Mouse (Mus musculus): ENCODE measurements around the gene Tdp2. TPM values are rescaled to one million over a fixed set of nuclear protein-coding genes. Genes with fewer than 3 reads are reported as not detected.

The Tdp2 gene
- total RNA-seq (2014; fragmentation: Nextera tagmentation) (48.4 and 84.7 TPM in 2 replicates), total RNA-seq (2017) (51.8 and 57.7 TPM in 2 replicates)

DNA sequence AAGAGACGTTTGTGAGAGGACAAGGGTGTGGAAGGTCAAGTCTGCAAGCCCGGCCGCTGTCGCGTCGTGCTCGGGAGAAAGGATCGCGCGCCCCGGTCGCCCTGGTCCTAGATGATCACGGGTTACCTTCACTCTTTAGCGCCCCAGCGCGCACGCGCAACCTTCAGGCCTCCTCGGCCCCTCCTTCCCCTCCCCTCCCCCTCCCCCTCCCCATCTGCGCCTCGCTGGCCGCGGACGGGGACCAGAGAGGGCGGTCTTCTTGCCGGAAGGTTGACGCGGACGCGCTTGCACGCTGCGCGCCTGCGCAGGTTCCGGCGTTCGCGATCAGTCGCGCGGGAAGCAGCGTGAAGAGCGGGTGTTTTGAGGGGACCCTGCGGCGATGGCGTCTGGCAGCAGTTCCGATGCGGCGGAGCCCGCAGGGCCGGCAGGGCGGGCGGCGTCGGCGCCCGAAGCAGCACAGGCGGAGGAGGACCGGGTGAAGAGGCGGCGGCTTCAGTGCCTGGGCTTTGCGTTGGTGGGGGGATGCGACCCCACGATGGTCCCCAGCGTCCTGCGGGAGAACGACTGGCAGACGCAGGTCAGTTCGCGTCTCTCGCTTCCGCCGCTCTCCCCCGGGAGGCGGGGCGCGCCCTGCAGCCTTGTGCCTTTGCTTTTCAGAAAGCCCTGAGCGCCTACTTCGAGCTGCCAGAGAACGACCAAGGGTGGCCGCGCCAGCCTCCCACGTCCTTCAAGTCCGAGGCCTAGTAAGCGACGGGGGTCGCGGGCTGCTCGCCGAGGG is at the start of gene Tdp2, which contains the start of gene Acot13:
Tdp2 (plus strand) TSS at position 327 of the 778 bp plus-strand sequence.
Acot13 (minus strand) TSS at position 188 of the 778 bp plus-strand sequence.
- ATAC-seq (replicated peaks; ENCODE audit: poor library complexity, severe bottlenecking), result peak; percentile 94

DNA sequence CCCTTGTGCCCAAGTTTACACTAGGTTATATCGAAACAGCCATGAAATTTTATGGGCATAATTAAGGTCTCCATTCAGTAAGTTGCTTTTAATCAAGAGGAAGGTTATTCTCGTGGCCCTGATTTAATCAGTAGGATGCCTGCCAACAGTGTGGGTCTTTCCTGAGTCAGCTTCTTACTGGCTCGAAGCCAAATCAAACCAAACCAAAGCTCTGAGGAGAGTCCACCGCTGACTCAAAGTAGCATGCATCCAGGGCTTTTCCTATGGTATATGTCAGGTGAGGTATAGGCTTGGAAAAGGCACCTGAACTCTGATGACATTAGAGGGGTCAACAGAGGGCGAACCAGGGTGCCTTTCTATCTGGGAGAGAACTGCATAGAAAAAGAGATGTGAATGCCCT is 49.6 kb upstream of the Tdp2 start:
- no peak for ATAC-seq (replicated peaks; ENCODE audit: poor library complexity, severe bottlenecking)

DNA sequence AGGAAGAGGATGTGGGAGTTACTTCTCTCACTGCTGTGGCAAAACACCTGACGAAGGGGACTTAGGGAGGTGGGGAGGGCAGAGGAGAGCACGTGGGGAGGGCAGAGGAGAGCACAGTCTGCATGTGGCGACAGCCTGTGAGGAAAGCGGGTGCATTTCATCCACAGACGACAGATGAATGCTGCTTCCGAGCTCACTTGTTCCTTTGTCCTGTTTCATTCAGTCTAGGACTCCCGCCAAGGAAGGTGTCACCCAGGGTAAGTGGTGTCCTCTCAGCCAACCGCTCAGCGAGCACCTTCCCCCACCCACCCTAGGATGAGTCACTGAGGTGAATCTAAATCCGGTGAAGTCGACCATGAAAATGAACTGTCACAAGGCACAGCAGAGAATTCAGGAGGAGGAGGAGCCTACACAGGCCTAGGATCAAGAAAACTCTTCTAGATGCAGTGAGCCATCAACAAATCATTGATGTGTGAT is 45.4 kb upstream of the Tdp2 start:
- peak; percentile 84 for ATAC-seq (replicated peaks; ENCODE audit: poor library complexity, severe bottlenecking)

DNA sequence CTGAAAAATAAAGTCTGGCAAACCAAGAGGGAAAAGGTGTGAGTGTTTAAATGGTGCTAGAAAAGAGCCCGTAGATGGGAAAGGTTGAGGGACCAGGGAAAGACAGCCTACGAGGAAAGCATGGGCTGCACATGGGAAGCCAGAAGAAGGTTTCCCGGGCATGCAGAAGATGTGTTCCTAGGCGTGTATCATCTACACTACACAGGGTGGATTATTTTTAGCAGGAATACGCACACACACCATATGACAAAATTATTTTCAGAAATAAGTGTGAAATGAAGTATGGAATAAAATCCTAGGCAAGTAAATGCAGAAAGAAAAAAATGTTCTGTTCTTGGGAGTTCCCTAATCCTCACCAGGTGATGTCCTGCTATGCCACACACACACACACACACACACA is 44.0 kb upstream of the Tdp2 start:
- no peak for ATAC-seq (replicated peaks; ENCODE audit: poor library complexity, severe bottlenecking)

DNA sequence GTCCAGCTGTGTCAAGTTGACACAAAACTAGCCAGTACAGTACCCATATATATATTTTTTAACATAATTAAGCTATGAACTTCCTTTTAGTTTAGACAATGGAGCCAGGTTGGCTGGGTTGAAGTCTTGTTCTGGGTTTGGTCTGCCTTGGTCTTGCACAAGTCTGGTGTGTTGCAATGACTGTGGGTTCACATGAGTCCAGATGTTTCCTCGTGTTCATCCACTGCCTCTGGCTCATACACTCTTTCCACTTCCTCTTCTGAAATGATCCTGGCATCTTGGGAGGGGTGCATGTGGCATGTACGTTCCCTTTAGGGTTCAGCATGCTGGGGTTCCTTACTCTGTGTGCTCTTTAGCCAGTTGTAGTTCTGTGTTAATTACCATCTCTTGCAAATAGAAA is 40.1 kb upstream of the Tdp2 start:
- peak; percentile 99 for ATAC-seq (replicated peaks; ENCODE audit: poor library complexity, severe bottlenecking)

DNA sequence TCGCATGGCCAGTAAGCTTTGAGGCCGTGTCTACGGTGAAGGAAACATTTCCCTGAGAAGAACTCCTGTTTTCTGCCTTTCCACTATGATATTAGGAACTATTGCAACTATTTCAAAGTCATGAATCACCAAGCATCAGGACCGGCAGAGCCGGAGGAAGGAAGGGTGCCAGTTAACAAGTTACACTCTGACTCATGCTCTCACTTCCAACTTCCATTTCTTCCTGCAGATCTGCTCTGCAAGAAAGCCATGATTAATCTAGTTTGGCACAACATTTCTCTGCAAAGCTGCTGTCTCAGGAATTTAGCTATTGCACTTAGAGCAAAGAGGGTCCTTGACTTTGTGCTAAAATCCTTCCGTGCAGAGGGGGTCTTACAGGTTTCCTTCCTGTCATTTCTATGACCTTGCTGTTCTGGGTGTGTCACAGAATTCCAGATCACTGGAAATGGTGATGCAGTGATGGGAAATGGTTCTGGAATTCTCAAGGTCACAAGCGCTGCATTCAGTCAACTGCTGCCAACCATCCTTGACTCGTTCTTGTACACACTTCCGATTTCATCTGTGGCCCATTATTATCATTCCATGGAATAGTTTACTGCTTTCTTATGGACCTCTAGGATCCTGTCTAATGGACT is 39.0 kb upstream of the Tdp2 start:
- peak; percentile 68 for ATAC-seq (replicated peaks; ENCODE audit: poor library complexity, severe bottlenecking)

DNA sequence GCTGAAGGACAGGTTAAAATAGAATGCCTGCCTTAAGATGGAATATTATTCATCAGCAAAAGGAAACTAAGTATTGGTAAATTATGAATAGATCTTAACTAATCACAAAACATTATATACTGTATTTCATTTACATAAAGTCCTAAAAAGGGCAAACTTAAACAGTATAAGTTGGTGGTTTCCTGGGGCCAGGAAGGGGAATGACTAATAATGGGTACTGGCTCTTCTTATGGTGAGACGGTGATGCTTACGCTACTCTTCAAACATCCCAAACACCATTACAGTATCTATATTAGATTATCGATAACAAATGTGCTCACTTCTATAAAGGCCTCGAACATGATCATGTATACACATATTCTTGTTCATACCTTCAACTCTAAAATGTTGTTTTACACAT is 32.8 kb upstream of the Tdp2 start:
- no peak for ATAC-seq (replicated peaks; ENCODE audit: poor library complexity, severe bottlenecking)

DNA sequence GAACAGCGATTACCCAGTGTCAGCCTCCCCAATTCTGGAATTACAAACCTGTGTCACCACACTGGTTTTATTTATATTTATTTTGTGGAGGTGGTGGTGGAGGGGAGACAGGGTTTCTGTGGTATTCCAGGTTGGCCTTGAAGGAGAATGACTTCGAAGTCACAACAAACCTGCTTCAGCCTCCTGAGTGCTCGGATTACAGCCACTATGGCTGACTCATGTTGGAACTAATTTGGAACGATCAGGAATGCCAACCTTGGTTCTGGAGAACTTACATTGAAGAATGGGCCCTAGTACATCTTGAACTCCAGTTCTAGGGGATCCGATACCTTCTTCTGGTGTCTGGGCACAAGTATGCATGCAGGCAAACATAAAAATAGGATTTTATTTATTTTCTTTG is 32.1 kb upstream of the Tdp2 start:
- ATAC-seq (replicated peaks; ENCODE audit: poor library complexity, severe bottlenecking), result no peak

DNA sequence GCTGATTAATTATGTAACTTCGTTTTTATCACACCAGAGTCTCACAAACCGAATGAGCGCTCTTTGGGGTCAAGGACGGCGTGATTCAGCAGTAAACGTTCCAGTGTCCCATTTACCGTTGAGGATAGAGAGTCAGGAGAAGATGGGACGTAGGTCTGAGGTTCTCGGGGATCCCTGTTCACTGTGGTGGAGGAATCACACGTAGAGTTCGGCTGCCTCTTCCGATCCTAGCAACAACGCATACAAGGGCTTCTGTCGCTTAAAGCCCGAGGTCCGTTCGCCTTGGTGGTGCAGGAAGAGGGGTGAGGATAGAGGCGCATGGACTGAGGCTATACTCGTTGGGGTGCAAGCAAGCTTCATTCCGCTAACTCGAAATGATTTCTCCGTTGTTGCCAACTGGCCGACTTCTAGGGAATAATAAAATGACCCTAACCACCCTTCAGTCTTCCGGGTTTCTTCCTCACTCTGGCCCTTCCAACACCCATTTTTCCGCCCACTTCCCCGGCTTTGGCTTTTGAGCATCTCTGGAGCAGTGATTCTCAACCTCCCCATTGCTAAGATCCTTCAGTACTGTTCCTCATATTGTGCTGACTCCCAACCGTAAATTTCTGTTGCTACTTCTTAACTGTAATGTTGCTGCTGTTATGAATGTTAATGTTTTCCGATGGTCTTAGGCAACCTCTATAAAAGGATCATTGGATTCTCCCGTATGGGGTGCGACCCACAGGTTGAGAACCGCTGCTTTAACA is 31.4 kb upstream of the Tdp2 start:
- peak; percentile 4 for ATAC-seq (replicated peaks; ENCODE audit: poor library complexity, severe bottlenecking)

DNA sequence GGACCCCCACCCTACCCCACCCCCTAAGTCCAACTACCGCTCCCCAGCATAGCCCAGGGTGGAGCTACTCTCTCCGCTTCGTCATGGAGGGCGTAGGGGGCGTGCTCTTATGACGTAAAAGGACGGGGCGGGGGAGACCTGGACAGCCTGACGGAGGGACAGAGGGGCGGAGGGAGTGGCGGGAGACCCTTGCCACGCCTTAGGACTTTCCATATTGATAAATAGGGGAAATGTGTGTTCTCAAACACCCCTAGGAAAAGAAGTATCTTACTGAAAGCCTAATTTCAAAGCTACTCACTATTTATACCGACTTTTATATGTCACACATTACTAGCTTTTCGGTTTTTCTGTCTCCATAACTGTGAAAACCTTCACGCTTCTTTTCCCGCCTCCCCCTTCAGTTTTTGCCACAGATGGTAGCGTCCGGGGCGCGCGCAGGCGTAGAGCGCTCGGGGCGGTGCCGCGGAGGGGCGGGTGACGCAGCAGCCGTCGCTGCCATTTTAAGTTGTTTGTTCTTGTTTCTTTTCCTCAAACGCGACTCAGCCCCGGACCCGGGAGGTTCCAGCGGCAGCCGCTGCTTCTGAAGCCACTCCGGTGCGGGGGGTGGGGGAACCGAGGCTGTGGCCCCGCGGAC is 30.7 kb upstream of the Tdp2 start:
- peak; percentile 77 for ATAC-seq (replicated peaks; ENCODE audit: poor library complexity, severe bottlenecking)

DNA sequence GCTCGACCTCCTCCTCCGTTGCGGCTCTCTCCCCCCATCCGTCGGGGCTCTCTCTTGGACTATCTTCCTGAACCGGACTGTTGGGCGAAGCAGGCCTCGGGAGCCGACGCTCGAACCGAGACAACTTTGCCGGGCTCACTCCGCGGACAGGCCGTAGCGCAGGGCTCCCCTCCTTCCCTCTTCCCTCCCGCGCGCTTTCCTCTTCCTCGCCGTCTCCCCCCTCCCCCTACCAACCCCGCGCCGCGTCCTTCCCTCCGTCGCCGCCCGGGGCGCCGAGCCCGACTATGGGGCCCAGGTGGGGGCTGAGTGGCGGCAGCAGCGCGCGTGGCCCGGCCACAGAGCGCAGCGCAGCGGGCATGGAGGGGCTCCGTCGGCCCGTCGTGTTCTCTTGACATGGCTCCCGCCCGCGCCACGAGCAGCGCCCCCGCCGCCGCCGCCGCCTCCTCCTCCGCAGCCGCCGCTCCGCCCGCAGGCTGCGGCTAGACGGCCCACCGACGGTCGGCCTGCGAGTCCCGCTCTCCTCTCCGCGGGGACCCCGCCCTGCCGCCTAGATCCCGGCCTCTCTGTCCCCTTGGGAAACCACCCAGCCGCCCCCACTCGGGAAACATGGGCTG is 30.1 kb upstream of the Tdp2 start, which contains the start of gene BC005537:
BC005537 (plus strand) TSS at position 350 of the 614 bp plus-strand sequence.
- ATAC-seq (replicated peaks; ENCODE audit: poor library complexity, severe bottlenecking), result peak; percentile 60

DNA sequence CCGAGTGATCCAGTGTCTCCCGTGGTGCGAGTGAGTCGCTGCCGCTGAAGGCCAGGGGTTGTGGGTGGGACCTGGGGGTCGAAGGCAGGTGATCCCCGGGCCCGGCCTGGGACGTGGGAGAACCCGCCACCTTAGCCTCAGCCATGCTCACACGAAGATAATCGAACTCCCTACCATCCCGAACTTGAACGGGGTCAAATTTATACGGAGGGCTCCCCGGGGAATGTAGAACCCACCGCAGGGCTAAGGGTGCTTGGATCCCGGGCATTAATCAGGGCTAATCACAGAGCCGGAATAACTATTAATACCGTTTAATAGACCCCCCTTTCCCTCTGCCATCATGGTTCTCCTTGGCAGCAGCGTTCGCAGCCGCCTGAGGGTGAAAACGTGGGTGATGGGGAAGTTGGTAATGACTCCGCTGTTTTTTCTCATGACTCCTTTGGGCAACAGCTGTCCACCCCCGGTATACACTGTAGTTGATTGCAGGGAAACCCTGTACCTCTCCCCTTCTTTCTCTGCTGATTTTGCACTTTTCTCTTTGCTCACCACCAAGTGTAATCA is 29.3 kb upstream of the Tdp2 start:
- peak; percentile 40 for ATAC-seq (replicated peaks; ENCODE audit: poor library complexity, severe bottlenecking)

DNA sequence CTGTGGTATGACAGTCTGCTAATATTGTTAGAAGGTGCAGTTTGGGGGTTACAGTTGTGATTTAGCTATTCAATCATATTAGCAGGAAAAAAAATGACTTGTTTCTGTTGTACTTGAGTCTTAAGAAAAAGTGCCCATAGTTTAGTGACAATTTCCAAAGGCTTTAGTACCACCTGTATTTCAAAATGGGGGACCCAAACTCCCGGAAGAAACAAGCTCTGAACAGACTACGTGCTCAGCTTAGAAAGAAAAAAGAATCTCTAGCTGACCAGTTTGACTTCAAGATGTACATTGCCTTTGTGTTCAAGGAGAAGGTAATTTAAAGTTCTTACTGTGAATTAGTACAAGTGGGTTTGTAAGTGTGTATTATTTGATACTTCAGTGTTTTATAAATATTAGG is 28.3 kb upstream of the Tdp2 start:
- ATAC-seq (replicated peaks; ENCODE audit: poor library complexity, severe bottlenecking), result no peak

DNA sequence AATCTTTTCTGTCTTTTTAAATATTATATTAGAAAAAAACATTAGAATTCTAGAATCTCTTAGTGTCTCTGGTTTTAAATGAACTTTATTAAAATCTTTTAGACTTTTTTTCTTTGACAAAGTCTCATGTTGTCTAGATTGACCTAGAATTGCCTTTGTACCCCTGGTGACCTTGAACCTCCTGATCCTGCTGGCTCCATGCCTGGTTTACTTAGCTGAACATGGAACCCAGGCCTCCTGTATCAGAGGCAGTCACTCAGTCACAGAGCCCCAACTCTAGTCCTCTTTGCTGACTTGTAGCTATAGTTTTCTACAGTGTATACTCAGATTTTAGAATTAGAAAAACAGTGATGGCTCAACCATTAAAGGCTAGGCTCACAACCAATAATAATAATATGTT is 25.4 kb upstream of the Tdp2 start:
- ATAC-seq (replicated peaks; ENCODE audit: poor library complexity, severe bottlenecking), result no peak

DNA sequence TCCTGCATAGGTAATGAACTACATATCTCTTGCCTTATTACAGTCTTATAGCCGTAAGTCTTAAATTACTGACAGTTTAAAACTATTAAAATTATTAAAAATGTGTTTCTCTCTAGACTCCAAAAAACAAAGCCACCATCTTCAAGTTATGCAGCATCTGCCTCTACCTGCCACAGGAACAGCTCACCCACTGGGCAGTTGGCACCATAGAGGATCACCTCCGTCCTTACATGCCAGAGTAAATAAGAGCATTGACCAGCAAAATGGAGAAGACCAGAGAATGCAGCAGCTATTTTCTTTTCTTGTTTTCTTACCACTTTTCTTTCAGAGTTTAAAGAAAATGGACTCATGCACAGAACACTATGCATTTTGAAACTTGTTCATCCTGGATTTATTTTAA is 19.0 kb upstream of the Tdp2 start:
- no peak for ATAC-seq (replicated peaks; ENCODE audit: poor library complexity, severe bottlenecking)

DNA sequence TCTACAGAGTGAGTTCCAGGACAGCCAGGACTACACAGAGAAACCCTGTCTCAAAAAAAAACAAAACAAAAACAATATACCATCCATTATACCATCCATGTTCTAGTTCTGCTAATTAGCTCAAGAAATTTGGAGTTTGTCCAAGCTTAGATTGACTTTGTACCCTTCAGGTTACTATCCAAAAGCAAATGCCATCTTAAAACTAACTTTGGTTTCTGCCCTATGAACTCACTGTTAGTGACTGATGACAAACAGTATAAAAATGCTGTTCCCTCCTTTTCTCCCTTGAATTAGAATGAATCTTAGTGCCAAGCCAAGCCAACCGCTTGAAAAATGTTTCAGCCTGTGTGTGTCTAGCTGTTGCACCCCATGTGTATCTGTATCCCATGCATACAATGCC is 16.9 kb upstream of the Tdp2 start:
- no peak for ATAC-seq (replicated peaks; ENCODE audit: poor library complexity, severe bottlenecking)

DNA sequence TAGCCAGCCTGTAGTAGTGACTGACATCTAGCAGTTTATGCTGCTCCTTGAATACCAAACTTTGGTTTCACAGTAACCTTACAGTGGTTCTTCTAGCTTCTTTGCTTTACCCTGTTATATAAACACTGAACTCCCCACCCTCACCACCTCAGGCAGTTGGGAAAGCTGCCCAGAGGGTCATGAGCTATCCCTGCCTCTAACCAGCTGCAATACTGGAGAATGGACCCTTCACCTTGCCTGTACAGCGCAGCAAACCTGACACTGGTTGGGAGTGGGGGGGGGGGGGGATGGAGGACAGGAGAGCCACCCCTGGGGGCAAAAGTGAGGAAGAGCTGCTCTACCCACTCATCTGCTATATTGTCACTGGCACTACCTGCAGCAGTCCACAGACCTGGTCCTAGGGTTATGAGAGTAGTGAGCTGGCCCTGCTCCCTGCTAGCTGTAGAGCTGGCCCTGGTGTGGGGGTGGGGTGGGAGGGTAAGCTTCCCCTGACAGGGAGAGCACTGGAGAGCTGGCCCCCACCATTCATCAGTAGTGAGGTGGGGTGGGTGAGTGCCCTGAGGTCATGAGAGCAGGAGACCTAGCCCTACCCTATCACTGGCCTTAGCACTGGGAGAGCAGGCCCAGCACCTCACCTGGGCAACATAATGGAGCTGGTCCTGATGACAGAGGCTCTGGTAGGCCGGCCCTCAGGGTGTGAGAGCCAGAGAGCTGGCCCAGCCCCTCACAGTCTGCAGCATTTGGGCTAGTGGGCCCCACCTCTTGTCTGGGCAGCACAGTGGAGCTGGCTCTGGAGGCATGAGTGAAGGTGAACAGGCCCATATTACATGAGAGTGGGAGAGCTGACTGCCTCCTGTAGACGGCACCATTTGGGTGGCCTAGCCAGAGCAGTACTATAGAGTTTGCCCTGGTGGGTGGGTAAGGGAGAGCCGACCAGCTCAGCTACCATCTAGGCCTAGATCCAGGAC is 15.1 kb upstream of the Tdp2 start:
- peak; percentile 28 for ATAC-seq (replicated peaks; ENCODE audit: poor library complexity, severe bottlenecking)

DNA sequence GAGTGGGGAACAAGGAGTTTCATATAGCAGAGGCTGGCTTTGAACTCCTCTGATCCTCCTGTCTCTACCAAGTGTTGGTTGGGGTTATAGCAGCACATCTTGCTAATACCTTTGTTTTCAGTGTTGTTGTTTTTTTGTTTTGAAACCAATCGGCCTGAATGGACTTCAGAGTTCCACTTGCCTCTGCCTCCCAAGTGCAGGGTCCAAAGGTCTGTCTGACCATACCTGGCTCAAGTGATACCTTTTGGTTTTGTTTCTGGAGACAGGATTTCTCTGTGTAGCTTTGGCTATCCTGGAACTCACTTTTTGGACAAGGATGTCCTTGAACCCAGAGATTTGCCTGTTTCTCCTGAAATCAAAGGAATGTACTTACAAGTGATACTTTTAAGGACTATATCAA is 11.5 kb upstream of the Tdp2 start:
- no peak for ATAC-seq (replicated peaks; ENCODE audit: poor library complexity, severe bottlenecking)
